ENCODE assay signal across 25 mouse cellular contexts in the genomic region with DNA sequence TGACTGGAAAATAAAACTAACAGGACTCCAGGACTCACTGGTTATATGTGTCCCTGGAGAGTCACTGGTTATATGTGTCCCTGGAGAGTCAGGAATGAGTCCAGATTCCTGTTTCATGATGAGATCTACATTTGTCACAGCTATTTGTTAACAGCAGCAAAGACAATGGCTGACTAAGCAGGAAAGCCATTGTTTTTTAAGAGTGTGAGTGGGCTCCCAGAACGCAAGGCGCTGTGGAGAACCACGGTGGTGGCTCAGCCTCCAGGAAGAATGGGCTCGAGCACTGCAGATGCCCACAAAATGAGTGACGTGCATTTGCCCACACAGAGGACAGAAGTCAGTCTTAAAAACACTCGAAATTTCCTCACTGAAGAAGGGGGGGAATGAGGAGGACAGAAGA. TPM values are rescaled to one million over a fixed set of nuclear protein-coding genes. Genes with fewer than 3 reads are reported as not detected.
A peak's percentile ranks its signal among the peaks of the same experiment; 100 is the strongest.
DNase-seq lines count a peak whose midpoint lies in the region; ATAC-seq and TF ChIP-seq lines count a peak whose summit lies in the region.
"Had no signal": no experiment of that assay in that cellular context is flagged by ENCODE, and none has a peak within 500 bp of the region (broad histone marks: within the 10 kb centered on the region; RNA-seq: fewer than 3 reads in every experiment).

No protein-coding gene starts in this region.

- no peaks in the 10 kb centered on the region for H3K9me3 ChIP-seq in kidney, embryonic 16.5 days (ENCODE audit: low read length)
- no peaks in the 10 kb centered on the region for H3K9me3 ChIP-seq in neural tube, embryonic 14.5 days (ENCODE audit: control insufficient read depth, low read length)
- H3K9me3 ChIP-seq: forebrain, embryonic 10.5 days; hindbrain, embryonic 15.5 days; intestine, embryonic 15.5 days; limb, embryonic 10.5 days had no signal

- TF ChIP-seq CTCF in gastrocnemius, adult 2 months (IDR thresholded peaks at IDR 0.05), result no peak

- intact Hi-C loops in gastrocnemius, adult 2 months (cut with DNase I), result no loop called here

- ATAC-seq in kidney, embryonic 16.5 days (ENCODE audit: low FRiP score, low TSS enrichment), result no peak
- ATAC-seq in neural tube, embryonic 14.5 days (ENCODE audit: low read depth), result peak; percentile 54; the same call in 1 of the 2 replicates
- ATAC-seq: activated CD4-positive, CD25-positive, alpha-beta regulatory T cell, adult 4 months; forebrain, postnatal 0 days; intestine, embryonic 15.5 days had no signal

- H3K36me3 ChIP-seq in kidney, embryonic 16.5 days (ENCODE audit: insufficient read depth, low read length), result no peaks in the 10 kb centered on the region
- no peaks in the 10 kb centered on the region for H3K36me3 ChIP-seq in neural tube, embryonic 14.5 days (ENCODE audit: control insufficient read depth, insufficient read depth, low read length)
- H3K36me3 ChIP-seq: forebrain, embryonic 10.5 days; hindbrain, embryonic 15.5 days; intestine, embryonic 15.5 days; limb, embryonic 10.5 days had no signal

- 0 out of 2 replicates have a peak overlapping the region, but pooled peaks have one; percentile 43 for H3K27ac ChIP-seq in gastrocnemius, adult 2 months
- no peak overlapping the region for H3K27ac ChIP-seq in kidney, embryonic 16.5 days (ENCODE audit: low read length)
- H3K27ac ChIP-seq in neural tube, embryonic 14.5 days (ENCODE audit: low read depth, low read length), result no peak overlapping the region
- H3K27ac ChIP-seq: forebrain, embryonic 10.5 days; heart, adult 2 months; hindbrain, embryonic 15.5 days; intestine, embryonic 15.5 days; left cerebral cortex, adult 2 months; limb, embryonic 10.5 days; macrophage had no signal

- H3K27me3 ChIP-seq in kidney, embryonic 16.5 days (ENCODE audit: insufficient read depth, low read length), result no peaks in the 10 kb centered on the region
- H3K27me3 ChIP-seq in neural tube, embryonic 14.5 days (ENCODE audit: control insufficient read depth, insufficient read depth, low read length), result no peaks in the 10 kb centered on the region
- H3K27me3 ChIP-seq: hindbrain, embryonic 15.5 days; intestine, embryonic 15.5 days had no signal

- WGBS in kidney, embryonic 16.5 days, result 65% methylated on average over 6 of the region's 6 CpGs
- WGBS in neural tube, embryonic 14.5 days, result 49% methylated on average over 6 of the region's 6 CpGs

- no peak overlapping the region for H3K4me2 ChIP-seq in kidney, embryonic 16.5 days (replicated peaks; ENCODE audit: low read depth, low read length)
- no peak overlapping the region for H3K4me2 ChIP-seq in neural tube, embryonic 14.5 days (ENCODE audit: low read depth, low read length)
- H3K4me2 ChIP-seq: hindbrain, embryonic 15.5 days; intestine, embryonic 15.5 days; liver, embryonic 11.5 days had no signal

- DNase-seq in gastrocnemius, adult 2 months, result no peak
- no peak for DNase-seq in gastrocnemius, postnatal 4 days (ENCODE audit: low spot score in 2 of 2)
- peak; percentile 22 for DNase-seq in kidney, adult 9 months
- DNase-seq in neural tube, embryonic 10.5 days (ENCODE audit: extremely low spot score, low spot score), result no peak
- DNase-seq in spleen, adult 18-20 months, result no peak
- no peak for DNase-seq in retina, postnatal 1 day
- DNase-seq: cerebellum, adult 2 months; cerebellum, postnatal 36 days; forebrain, postnatal 0 days; heart, postnatal 4 days; lung, adult 18-20 months; midbrain, embryonic 14.5 days; right cerebral cortex, adult 18-20 months; thymus, postnatal 14 days had no signal

- H3K4me1 ChIP-seq in kidney, embryonic 16.5 days (ENCODE audit: insufficient read depth, low read length), result no peaks in the 10 kb centered on the region
- no peaks in the 10 kb centered on the region for H3K4me1 ChIP-seq in neural tube, embryonic 14.5 days (ENCODE audit: control insufficient read depth, insufficient read depth, low read length)
- H3K4me1 ChIP-seq: forebrain, embryonic 10.5 days; hindbrain, embryonic 15.5 days; intestine, embryonic 15.5 days; limb, embryonic 10.5 days had no signal

- no peak overlapping the region for H3K9ac ChIP-seq in kidney, embryonic 16.5 days (replicated peaks; ENCODE audit: low read length)
- H3K9ac ChIP-seq in neural tube, embryonic 14.5 days (replicated peaks; ENCODE audit: low read depth, low read length), result no peak overlapping the region
- H3K9ac ChIP-seq: forebrain, postnatal 0 days; hindbrain, embryonic 15.5 days; intestine, embryonic 15.5 days had no signal

- H3K4me3 ChIP-seq in gastrocnemius, adult 2 months, result no peak overlapping the region
- H3K4me3 ChIP-seq in kidney, embryonic 16.5 days (ENCODE audit: low read length), result no peak overlapping the region
- no peak overlapping the region for H3K4me3 ChIP-seq in neural tube, embryonic 14.5 days (ENCODE audit: low read depth, low read length)
- H3K4me3 ChIP-seq: forebrain, embryonic 10.5 days; heart, adult 2 months; hindbrain, embryonic 15.5 days; intestine, embryonic 15.5 days; left cerebral cortex, adult 2 months; limb, embryonic 10.5 days had no signal

RNA-seq across cellular contexts. Expression of gene Ogt, which starts 19.5 kb away (rescaled TPM):
- 10 to 100 TPM; 67.2 to 86.4 TPM for total RNA-seq in gastrocnemius, adult 2 months (2021)
- 100 to 1,000 TPM in 1 of 2 experiments, 10 to 100 TPM in 1; 95.0 to 110 TPM for total RNA-seq in gastrocnemius, postnatal 4 days (2021)
- polyA plus RNA-seq in kidney, embryonic 16.5 days (2015; fragmentation: Nextera tagmentation; extraction: Ambion mirVana), result 159 and 180 TPM in 2 replicates
- polyA plus RNA-seq in neural tube, embryonic 14.5 days (2014; fragmentation: Nextera tagmentation; extraction: Ambion mirVana), result 273 and 274 TPM in 2 replicates
